Mouse (Mus musculus): ENCODE measurements around the gene Dync1i1. TPM values are rescaled to one million over a fixed set of nuclear protein-coding genes. Genes with fewer than 3 reads are reported as not detected.

Gene Dync1i1
- polyA plus RNA-seq, 1 experiment from 2014 or later: 4.0 TPM

- 91% methylated on average over 3 of the region's 3 CpGs for WGBS
- Histone ChIP-seq H3K4me2 (replicated peaks; ENCODE audit: low read depth, low read length) (no peak overlapping the region), H3K4me1 (replicated peaks; ENCODE audit: control insufficient read depth, insufficient read depth, low read length) (no peaks in the 10 kb centered on the region), H3K27ac (ENCODE audit: low read depth, low read length) (no peak overlapping the region), H3K36me3 (ENCODE audit: control insufficient read depth, insufficient read depth, low read length) (no peaks in the 10 kb centered on the region), H3K4me3 (ENCODE audit: low read depth, low read length) (no peak overlapping the region), H3K9ac (ENCODE audit: low read depth, low read length) (no peak overlapping the region), H3K27me3 (ENCODE audit: control insufficient read depth, insufficient read depth, low read length) (no peaks in the 10 kb centered on the region), H3K9me3 (ENCODE audit: control insufficient read depth, low read length) (no peaks in the 10 kb centered on the region)
- DNase-seq (ENCODE audit: low spot score) (no peak), ATAC-seq (ENCODE audit: low FRiP score) (no peak)
Observed at GRCm38 (mm10) chr6:5961960-5962359, 236.5 kb downstream of the Dync1i1 start.

- H3K9me3 ChIP-seq (ENCODE audit: control insufficient read depth, low read length): no peaks in the 10 kb centered on the region
- no peaks in the 10 kb centered on the region for H3K36me3 ChIP-seq (ENCODE audit: control insufficient read depth, insufficient read depth, low read length)
- DNase-seq (ENCODE audit: low spot score) (no peak), ATAC-seq (ENCODE audit: low FRiP score) (no peak)
- H3K9ac ChIP-seq (ENCODE audit: low read depth, low read length): no peak overlapping the region
- no peak overlapping the region for H3K4me2 ChIP-seq (replicated peaks; ENCODE audit: low read depth, low read length)
- no peak overlapping the region for H3K27ac ChIP-seq (ENCODE audit: low read depth, low read length)
- no peaks in the 10 kb centered on the region for H3K4me1 ChIP-seq (replicated peaks; ENCODE audit: control insufficient read depth, insufficient read depth, low read length)
- H3K4me3 ChIP-seq (ENCODE audit: low read depth, low read length): no peak overlapping the region
- no peaks in the 10 kb centered on the region for H3K27me3 ChIP-seq (ENCODE audit: control insufficient read depth, insufficient read depth, low read length)
- 94% methylated on average over 7 of the region's 7 CpGs for WGBS
Observed at GRCm38 (mm10) chr6:5966376-5966775, 240.9 kb downstream of the Dync1i1 start.

- WGBS: 88% methylated on average over 8 of the region's 8 CpGs
- ATAC-seq (ENCODE audit: low FRiP score) (no peak), DNase-seq (ENCODE audit: low spot score) (no peak)
- Histone ChIP-seq H3K27me3 (ENCODE audit: control insufficient read depth, insufficient read depth, low read length) (no peaks in the 10 kb centered on the region), H3K27ac (ENCODE audit: low read depth, low read length) (no peak overlapping the region), H3K4me2 (replicated peaks; ENCODE audit: low read depth, low read length) (no peak overlapping the region), H3K4me1 (replicated peaks; ENCODE audit: control insufficient read depth, insufficient read depth, low read length) (no peaks in the 10 kb centered on the region), H3K9ac (ENCODE audit: low read depth, low read length) (no peak overlapping the region), H3K9me3 (ENCODE audit: control insufficient read depth, low read length) (no peaks in the 10 kb centered on the region), H3K36me3 (ENCODE audit: control insufficient read depth, insufficient read depth, low read length) (no peaks in the 10 kb centered on the region), H3K4me3 (ENCODE audit: low read depth, low read length) (no peak overlapping the region)
Observed at GRCm38 (mm10) chr6:5966806-5967445, 241.5 kb downstream of the Dync1i1 start.

- Histone ChIP-seq H3K36me3 (ENCODE audit: control insufficient read depth, insufficient read depth, low read length) (no peaks in the 10 kb centered on the region), H3K9ac (ENCODE audit: low read depth, low read length) (no peak overlapping the region), H3K4me2 (replicated peaks; ENCODE audit: low read depth, low read length) (no peak overlapping the region), H3K9me3 (ENCODE audit: control insufficient read depth, low read length) (no peaks in the 10 kb centered on the region), H3K27me3 (ENCODE audit: control insufficient read depth, insufficient read depth, low read length) (no peaks in the 10 kb centered on the region), H3K27ac (ENCODE audit: low read depth, low read length) (no peak overlapping the region), H3K4me1 (replicated peaks; ENCODE audit: control insufficient read depth, insufficient read depth, low read length) (no peaks in the 10 kb centered on the region), H3K4me3 (ENCODE audit: low read depth, low read length) (no peak overlapping the region)
- DNase-seq (ENCODE audit: low spot score) (no peak), ATAC-seq (ENCODE audit: low FRiP score) (no peak)
- 81% methylated on average over 4 of the region's 4 CpGs for WGBS
Observed at GRCm38 (mm10) chr6:5967545-5967944, 242.1 kb downstream of the Dync1i1 start.

DNA sequence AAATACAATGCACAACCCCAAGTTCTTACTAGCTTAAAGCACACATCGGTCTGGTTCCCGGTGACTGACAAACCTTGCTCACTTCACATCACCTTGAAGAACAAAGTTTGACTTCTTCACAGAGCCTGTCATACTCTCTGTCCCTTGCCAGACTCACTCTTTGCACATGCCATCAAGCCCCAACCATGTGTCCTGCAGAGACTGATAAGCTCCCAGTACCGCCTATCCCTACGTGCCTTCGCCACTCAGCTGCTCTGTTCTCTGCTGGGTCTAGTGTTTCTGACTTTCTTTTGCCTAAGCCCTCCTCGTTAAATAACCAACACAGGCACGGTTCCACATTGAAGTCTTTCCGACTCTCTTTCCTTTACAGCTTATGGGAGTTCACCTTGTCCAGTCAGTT lies 244.2 kb downstream of the Dync1i1 start:
- Histone ChIP-seq H3K9ac (ENCODE audit: low read depth, low read length) (no peak overlapping the region), H3K27ac (ENCODE audit: low read depth, low read length) (no peak overlapping the region), H3K4me1 (replicated peaks; ENCODE audit: control insufficient read depth, insufficient read depth, low read length) (no peaks in the 10 kb centered on the region), H3K27me3 (ENCODE audit: control insufficient read depth, insufficient read depth, low read length) (no peaks in the 10 kb centered on the region), H3K4me2 (replicated peaks; ENCODE audit: low read depth, low read length) (no peak overlapping the region), H3K9me3 (ENCODE audit: control insufficient read depth, low read length) (no peaks in the 10 kb centered on the region), H3K4me3 (ENCODE audit: low read depth, low read length) (no peak overlapping the region), H3K36me3 (ENCODE audit: control insufficient read depth, insufficient read depth, low read length) (no peaks in the 10 kb centered on the region)
- ATAC-seq (ENCODE audit: low FRiP score) (no peak), DNase-seq (ENCODE audit: low spot score) (no peak)
- 83% methylated on average over 8 of the region's 8 CpGs for WGBS

GRCm38 (mm10) chr6:5976241-5976640 lies 250.8 kb downstream of the Dync1i1 start:
- H3K4me3 ChIP-seq (ENCODE audit: low read depth, low read length): no peak overlapping the region
- no peaks in the 10 kb centered on the region for H3K27me3 ChIP-seq (ENCODE audit: control insufficient read depth, insufficient read depth, low read length)
- H3K9me3 ChIP-seq (ENCODE audit: control insufficient read depth, low read length): no peaks in the 10 kb centered on the region
- WGBS: 63% methylated on average over 4 of the region's 4 CpGs
- no peaks in the 10 kb centered on the region for H3K4me1 ChIP-seq (replicated peaks; ENCODE audit: control insufficient read depth, insufficient read depth, low read length)
- no peak overlapping the region for H3K4me2 ChIP-seq (replicated peaks; ENCODE audit: low read depth, low read length)
- DNase-seq (ENCODE audit: low spot score) (no peak), ATAC-seq (ENCODE audit: low FRiP score) (no peak)
- H3K9ac ChIP-seq (ENCODE audit: low read depth, low read length): no peak overlapping the region
- H3K27ac ChIP-seq (ENCODE audit: low read depth, low read length): no peak overlapping the region
- H3K36me3 ChIP-seq (ENCODE audit: control insufficient read depth, insufficient read depth, low read length): no peaks in the 10 kb centered on the region

DNA sequence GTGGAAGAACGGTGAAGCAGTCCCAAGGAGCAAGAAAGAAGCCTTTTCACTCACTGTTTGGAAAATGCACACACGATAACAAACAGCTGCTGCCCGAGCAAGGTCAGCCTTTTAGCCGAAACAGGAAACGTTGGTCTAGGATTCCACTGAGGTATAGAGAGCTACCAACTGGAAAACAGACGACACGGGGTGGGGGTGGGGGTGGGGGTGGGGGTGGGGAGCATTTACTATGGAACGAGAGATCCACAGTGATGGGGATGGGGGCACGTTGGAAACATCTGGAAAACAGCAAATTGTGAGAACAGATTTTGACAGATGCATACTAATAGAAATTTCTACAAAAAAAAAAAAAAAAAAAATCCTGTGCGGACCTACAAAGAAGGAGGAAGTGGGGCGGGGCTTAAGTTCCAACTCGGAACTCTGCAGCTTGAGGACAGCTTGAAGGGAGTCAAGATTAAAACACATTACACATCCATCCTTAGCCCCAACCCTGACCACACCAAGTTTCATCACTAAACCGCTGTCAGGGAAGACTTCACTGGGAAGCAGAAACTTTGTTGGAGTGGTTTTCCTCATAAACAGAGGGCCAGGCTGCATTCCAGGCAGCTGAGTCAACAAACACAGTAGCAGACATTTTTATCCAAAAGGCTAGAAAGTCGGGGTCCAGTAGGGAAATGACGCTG lies 251.9 kb downstream of the Dync1i1 start:
- Histone ChIP-seq H3K36me3 (ENCODE audit: control insufficient read depth, insufficient read depth, low read length) (no peaks in the 10 kb centered on the region), H3K4me1 (replicated peaks; ENCODE audit: control insufficient read depth, insufficient read depth, low read length) (no peaks in the 10 kb centered on the region), H3K9me3 (ENCODE audit: control insufficient read depth, low read length) (no peaks in the 10 kb centered on the region), H3K27me3 (ENCODE audit: control insufficient read depth, insufficient read depth, low read length) (no peaks in the 10 kb centered on the region), H3K27ac (ENCODE audit: low read depth, low read length) (no peak overlapping the region), H3K4me2 (replicated peaks; ENCODE audit: low read depth, low read length) (no peak overlapping the region), H3K9ac (ENCODE audit: low read depth, low read length) (no peak overlapping the region), H3K4me3 (ENCODE audit: low read depth, low read length) (no peak overlapping the region)
- no peak for DNase-seq (ENCODE audit: low spot score)
- ATAC-seq (ENCODE audit: low FRiP score): no peak
- 57% methylated on average over 15 of the region's 15 CpGs for WGBS

DNA sequence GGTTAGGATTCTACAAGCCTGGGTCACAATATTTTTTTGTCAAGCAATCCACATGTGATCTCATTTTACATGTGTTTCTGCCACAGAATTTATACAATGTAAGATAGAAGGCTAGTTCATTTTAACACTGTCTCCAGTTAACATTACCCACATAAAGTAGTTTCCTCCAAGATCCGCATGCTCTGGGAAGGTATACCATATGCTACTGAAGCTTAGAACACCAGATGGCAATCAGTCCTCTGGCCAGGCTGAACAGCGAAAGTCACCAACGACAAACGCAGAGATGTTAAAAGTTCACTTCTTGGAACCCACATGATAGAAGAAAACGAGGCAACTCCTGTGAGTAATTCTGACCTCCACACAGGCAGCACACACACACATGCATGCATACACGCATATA lies 265.8 kb downstream of the Dync1i1 start:
- no peaks in the 10 kb centered on the region; the same call in 1 of the 2 replicates for H3K4me1 ChIP-seq (replicated peaks; ENCODE audit: control insufficient read depth, insufficient read depth, low read length)
- no peak for ATAC-seq (ENCODE audit: low FRiP score)
- 67% methylated on average over 6 of the region's 6 CpGs for WGBS
- H3K27ac ChIP-seq (ENCODE audit: low read depth, low read length): no peak overlapping the region
- H3K9ac ChIP-seq (ENCODE audit: low read depth, low read length): no peak overlapping the region
- H3K4me3 ChIP-seq (ENCODE audit: low read depth, low read length): no peak overlapping the region
- no peaks in the 10 kb centered on the region for H3K9me3 ChIP-seq (ENCODE audit: control insufficient read depth, low read length)
- DNase-seq (ENCODE audit: low spot score): no peak
- no peaks in the 10 kb centered on the region for H3K27me3 ChIP-seq (ENCODE audit: control insufficient read depth, insufficient read depth, low read length)
- no peak overlapping the region for H3K4me2 ChIP-seq (replicated peaks; ENCODE audit: low read depth, low read length)
- H3K36me3 ChIP-seq (ENCODE audit: control insufficient read depth, insufficient read depth, low read length): no peaks in the 10 kb centered on the region
